Mouse (Mus musculus) neutrophil, adult 5-6 weeks (primary cell): ENCODE measurements around the gene Snx9. TPM values are rescaled to one million over a fixed set of nuclear protein-coding genes. Genes with fewer than 3 reads are reported as not detected.

ENCODE experiments used
- ATAC-seq: fragments of 151-379, 151-347 bp; 2 replicates; pipeline ENCODE4 v1.8.0; 2017; ENCODE audit warnings: mild to moderate bottlenecking, moderate TSS enrichment; ENCODE audit not compliant: insufficient number of reproducible peaks, poor library complexity, low FRiP score, severe bottlenecking; ENCODE audit errors: extremely low read depth
- total RNA-seq: library from RNA; stranded (forward); fragments of 200-1000 nt; gene quantifications from 2 replicates; pipeline ENCODE4 v1.2.3, GENCODE M21; 2017

Snx9 gene
- total RNA-seq, 1 experiment from 2014 or later: 73.9 TPM

DNA sequence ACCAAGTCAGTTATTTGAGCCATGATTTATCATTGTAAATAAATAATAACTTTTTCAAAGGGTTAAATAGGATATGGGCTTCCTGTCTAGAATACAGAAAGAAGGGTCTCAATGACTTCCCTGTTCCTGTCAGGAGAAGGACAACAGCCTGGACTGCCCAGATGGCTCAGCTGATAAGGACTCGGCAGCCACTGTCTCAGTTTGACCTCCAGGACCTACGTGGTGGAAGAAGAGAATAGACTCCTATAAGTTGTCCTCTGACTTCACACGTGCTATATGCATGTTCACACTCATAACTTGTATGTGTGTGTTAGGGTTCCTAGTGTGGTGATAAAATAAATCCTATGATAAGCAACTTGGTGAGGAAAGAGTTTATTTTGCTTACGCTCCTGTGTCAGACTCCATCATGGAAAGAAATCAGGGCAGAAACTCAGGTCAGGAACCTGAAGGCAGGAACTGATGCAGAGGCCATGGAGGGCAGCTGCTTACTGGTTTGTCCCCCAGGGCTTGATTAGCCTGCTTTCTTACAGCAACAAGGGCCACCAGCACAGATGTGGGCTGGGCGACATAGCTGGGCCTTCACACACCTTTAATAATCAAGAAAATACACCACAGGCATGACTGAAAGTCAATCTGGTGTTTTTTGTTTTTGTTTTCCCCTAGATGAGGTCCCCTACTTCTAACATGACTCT, 1.4 kb upstream of the Snx9 start:
- ATAC-seq: no peak

DNA sequence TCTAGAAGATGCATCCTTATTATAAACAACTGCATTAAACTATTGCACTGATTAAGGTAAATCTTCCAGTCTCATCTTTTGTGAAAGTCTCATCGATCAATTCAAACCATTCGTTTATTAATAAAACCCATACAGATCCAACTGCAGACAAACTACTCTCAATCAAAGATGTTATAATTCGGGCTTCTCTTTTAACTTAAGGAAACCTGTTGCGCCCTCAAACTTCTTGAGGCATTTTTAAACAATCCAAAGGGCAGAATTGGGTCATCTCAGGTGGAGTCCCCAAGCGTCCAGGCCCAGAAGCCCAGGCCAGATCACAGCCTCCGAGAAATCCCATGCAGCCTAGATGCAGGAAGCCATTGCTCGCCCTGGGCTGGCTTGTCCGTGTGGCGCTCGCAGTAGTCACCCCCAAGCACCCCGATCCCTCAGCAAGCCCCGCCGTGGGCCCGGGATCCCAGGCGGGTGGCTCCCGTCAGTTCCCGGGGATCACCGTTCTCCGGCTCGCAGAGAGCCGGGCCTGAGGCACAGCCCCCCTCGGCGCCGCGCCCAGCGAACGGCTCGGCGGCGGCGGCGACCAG, 490 bp upstream of the Snx9 start:
- peak; percentile 38; the same call in 1 of the 2 replicates for ATAC-seq

- ATAC-seq: no peak
These were observed 779 bp downstream of the Snx9 start for GRCm38 (mm10) chr17:5841943-5842273.

DNA sequence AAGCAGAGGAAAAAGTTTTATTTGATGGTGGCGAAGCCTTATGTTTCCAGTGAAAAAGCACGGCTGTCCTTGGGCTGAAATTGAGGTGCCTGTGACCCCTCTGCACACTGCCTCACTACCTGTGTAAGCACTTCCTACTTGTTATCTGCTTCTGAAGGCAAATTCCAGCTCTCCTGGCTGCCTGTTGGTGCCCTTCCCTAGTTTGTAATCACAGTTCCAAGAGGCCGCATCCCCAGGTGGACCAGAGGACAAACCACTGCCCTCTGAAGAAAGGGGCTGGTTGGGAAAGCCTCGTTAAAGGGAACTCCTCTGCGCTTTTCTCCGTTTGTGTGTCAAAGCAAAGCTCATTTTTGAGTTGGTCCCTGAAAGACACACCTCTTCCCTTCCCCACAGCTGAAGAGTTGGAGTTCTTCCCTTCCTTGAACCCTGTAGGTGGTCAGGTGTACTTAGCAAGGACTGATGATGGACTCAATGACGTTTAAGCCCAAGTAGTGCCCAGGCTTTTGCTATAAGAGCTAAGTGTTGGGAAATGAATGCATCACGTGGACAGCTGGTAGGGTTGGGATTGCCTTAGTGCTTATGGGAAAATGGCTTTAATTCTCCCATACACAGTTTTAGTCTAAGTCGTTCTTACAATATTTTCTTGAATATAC, 2.0 kb downstream of the Snx9 start:
- no peak for ATAC-seq

DNA sequence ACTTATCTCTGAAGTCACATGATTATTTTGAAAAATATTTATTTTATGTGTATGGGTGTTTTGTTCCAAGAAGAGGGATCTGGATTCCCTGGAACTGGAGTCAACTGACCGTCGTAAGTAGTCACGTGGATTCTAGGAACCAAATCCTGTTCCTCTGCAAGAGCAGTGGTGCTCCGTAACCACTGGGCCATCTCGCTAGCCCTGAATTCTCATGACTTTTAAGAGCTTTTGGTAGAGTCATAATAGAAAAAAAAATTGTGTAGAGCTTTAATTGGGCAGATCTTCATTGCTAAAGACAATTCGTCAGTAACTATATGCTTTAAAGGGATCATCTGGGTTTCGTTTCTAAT, 2.5 kb downstream of the Snx9 start:
- no peak for ATAC-seq

DNA sequence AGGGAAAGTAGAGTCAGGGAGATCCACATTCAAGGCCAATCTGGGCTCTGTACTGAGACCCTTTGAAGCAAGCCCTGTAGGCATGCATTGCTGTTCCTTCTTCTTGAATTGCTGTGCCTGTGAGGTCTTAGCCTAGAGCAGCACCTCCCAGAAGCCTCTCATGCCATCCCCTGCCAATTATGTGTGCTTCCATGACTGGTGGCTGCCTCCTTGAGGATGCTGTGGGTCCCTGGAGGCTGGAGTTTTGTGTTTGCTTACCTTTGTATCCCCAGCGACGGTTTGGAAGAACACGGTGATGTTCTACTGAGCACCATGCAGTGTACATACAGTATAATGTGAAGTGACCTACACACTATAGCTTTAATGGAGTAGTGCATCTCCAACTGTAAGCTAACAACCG, 4.2 kb downstream of the Snx9 start:
- ATAC-seq: no peak

DNA sequence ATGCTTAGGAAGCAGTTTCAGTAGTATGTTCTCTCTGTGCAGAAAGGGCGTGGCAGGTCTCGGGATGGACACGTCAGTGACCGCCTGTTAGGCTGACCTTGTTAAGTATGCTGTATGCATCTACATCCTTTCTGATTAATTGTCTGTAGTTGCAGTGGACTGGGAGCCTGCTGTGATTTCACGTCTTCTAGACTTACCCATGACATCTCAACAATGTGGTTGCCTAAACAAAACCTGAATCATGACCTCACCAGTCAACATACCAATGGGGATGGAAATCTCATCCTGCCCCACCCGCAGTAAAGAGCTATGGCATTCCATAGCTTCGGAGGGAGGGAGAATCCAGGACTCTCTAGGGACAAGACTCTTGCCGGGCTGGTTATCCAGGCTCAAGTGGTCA, 5.0 kb downstream of the Snx9 start:
- ATAC-seq: no peak

DNA sequence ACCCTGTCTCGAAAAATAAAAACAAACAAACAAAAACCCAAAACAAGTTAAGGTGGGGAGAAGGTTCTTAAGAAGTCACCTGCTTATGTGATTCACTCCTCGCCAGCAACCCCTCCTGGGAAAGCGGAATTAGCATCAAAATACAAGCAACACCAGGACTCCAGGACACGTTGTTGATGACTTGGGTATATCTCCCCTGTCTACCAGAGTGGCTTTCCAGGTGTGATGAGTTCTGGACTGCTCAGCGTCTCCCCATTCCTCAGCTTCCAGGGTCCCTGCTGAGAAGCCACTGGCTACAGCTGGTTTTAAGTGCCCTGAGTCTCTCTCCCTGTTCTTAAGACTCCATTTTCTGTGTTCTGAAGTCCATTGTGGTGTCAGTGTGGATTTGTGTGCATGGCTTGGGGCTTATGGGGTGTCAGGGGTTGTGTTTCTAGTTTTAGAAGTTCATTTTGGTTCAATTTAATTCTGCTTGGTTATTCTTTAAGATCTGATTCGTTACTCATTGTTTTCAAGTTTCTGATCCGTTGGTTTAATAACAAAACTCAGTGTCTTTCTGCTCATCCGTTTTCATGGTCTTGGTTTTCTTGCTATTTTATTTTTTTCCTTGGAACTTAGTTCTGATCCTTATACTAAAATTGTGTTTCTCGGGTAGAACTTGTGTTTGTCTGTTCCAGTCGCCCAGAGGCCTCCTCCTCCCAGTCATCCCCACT, 7.7 kb downstream of the Snx9 start:
- no peak for ATAC-seq

DNA sequence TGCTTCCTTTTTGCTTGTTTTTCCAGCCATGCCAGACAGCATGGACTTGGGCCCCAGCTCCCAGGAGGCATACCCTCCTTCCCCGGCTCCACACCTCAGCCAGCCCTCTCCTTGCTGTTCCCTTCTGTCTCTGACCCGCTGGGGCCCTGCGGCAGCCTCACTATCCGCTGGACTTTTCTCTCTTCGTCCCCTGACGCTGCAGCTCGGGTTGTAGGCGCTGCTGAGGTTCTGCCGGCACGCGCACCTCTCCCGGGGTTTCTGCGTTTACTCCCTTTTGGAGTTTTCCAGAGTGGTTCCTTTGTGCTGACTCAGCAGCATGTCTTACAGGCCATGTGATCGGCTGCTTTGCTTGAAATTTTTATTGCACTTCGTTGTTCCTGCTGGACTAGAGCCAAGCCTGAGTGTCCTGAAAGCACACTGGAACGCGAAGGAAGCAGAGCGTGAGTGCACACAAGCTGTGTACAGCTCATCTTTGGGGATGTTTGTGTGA, 8.3 kb downstream of the Snx9 start:
- no peak for ATAC-seq

GRCm38 (mm10) chr17:5850031-5850430, 8.9 kb downstream of the Snx9 start:
- ATAC-seq: no peak

DNA sequence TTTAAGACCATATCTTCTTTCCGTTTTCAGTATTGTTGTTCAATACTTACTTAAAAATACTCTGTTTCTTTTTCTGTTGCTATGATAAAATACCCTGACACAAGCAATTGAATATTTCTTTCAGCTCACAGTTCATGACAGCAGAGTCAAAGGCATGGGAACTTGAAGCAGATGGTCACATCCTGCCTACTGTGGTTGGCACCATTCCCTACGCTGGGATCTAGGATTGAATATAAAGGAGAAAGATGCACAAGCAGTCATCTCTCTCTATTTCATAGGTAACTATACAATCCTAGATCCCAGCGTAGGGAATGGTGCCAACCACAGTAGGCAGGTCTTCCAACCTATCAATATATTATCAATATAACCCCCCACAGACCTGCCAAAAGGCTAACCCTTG, 9.3 kb downstream of the Snx9 start:
- no peak for ATAC-seq

GRCm38 (mm10) chr17:5853936-5854335, 12.8 kb downstream of the Snx9 start:
- ATAC-seq: no peak

DNA sequence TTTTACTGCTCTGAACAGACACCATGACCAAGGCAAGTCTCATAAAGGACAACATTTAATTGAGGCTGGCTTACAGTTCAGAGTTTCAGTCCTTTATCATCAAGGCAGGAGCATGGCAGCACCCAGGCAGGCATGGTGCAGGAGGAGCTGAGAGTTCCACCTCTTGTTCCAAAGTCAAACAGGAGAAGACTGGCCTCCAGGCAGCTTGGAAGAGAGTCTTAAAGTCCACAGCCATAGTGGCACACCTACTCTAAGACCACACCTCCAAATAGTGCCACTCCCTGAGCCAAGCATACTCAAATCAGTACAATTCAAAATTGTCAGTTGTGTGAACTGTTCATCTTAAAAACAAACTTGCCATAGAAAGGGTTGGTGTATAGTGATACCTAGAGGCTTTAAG, 14.4 kb downstream of the Snx9 start:
- ATAC-seq: no peak

GRCm38 (mm10) chr17:5856426-5856825, 15.3 kb downstream of the Snx9 start:
- no peak for ATAC-seq

DNA sequence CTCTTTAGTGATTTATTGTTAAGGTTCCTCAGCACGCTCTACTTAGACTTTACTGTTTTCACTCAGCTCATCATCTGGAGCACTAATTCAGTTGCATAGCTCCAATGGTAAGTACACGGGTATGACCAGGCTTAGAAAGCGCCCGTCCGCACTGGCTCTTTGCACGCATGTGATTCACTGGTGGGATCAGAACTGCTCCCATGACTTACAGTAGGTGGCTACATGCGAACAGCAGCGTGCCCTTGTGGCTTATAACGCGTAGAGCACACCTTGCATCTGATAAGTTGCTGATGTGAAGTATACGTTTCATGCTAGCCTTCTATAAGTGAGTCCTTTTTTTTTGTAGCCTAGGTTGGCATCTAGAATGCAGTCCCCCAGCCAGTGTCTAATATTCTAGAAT, 16.1 kb downstream of the Snx9 start:
- ATAC-seq: no peak

- ATAC-seq: no peak
These were observed 17.1 kb downstream of the Snx9 start for GRCm38 (mm10) chr17:5858209-5858608.

DNA sequence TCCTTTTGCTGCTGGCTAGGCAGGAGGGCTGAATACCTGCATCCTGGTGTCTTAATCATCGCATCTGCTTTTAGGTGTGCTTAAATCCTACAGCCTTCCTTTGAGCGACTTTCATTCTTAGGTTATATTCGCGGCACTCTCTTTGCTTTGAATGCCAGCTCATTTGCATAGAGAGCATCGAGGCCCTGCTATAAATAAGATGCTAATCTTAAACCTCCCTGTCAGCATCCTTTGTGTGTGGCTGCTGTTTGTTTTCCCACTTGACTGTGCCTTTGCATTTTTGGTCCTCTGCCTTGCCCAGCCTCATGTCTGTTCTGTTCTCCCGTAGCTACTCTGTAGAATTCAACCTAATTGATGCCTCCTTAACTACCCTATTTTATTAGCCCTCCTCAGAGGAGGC, 21.2 kb downstream of the Snx9 start:
- ATAC-seq: 0 out of 2 replicates have a peak, but pooled peaks have one; percentile 19

DNA sequence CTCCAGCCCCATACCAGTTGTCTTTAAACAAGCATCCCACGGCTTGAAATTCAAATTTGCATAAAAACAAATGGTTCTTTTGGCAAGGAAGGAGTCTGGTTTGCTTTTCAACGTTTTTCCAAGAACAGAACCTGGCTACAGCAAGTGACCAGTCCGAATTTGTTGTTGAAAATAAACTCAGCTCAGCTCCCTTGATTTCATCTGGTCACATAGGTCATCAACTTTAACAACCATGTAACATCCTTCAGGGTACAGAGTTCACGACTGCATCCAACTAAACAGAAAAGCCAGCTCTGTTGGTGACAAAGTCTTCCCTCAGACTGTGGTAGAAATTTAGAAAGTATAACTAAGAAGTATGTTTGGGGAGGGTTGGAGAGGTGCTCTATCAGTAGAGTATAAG, 21.7 kb downstream of the Snx9 start:
- no peak for ATAC-seq

DNA sequence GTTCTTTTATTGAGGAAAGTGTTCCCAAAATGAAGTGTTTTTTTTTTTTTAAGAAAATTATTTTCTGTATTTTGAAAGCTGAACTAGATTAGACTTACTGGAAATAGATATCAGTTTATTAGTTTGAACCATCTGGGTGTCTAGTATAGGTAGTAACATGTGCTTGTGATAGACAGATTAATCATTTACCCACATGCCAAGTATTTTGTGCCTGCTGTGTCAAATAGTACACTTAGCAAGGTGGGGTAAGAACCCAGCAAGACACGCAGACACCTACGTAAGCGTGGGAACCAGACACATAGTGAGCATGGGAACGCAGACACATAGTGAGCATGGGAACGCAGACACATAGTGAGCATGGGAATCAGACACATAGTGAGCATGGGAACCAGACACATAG, 22.6 kb downstream of the Snx9 start:
- no peak for ATAC-seq

DNA sequence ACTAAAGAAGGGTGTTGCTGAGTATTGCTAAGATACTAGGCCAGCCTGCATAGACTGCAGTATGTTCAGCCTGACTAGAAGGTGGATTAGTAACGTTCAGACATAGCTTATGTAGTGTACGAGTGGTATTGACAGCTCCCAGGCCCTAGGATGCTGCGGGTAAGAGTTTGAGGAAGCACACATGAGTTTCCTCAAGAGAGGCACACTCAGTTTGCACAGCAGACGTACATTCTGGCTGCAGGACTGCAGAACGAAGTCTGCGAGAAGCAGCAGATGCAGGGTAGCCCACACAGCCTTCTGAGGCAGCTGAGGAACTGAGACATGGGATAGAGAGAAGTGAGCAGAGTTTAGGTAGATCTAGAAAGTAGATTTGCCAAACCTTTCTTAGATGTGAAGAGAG, 26.3 kb downstream of the Snx9 start:
- ATAC-seq: 0 out of 2 replicates have a peak, but pooled peaks have one; percentile 3
